Mouse (Mus musculus): ENCODE measurements around the gene Crybg2.

DNA sequence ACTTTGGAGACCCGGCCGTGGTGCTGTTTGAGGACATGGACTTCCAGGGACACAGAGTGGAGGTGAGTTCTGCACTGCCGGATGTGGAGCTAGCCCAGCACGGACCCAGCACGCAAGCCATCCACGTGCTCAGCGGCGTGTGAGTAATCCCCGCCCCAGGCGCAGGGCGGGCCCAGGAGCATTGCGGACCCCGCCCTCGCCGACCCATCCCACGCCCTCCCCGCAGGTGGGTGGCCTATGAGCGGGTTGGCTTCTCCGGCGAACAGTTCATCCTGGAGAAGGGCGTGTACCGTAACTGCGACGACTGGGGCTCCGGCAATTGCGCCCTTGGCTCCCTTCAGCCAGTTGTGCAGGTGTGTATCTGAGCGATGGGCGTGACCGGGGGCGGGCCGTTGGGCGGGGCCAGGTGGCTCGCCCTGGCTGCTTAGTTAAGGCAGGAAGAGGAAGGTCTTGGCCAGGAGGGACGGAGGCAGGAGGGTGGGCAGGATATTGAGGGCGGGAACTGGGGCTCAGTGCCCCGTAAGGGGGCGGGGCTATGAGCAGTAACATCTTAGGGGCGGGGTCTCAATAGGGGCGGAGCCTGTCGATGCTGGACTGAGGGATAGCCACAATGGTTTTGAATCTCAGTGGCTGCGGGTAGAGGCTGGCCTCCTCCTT, 21.2 kb downstream of the Crybg2 start:
- TF ChIP-seq CTCF (IDR thresholded peaks at IDR 0.05; ENCODE audit: control insufficient read depth, insufficient read depth, insufficient read length) (no peak), MAX (IDR thresholded peaks at IDR 0.05) (no peak), CEBPB (IDR thresholded peaks at IDR 0.05; ENCODE audit: low read depth) (no peak), USF1 (IDR thresholded peaks at IDR 0.05; ENCODE audit: low read depth) (no peak), FOSL1 (IDR thresholded peaks at IDR 0.05; ENCODE audit: insufficient read depth, low read length, poor library complexity, severe bottlenecking) (no peak)
